Mouse (Mus musculus) kidney, postnatal 0 days (tissue): ENCODE data around the gene Cst3. TPM values are rescaled to one million over a fixed set of nuclear protein-coding genes. Genes with fewer than 3 reads are reported as not detected.

Experiments used
- ATAC-seq: fragments of 200-750 bp; cut with Nextera tagmentation; replicated peaks from 2 replicates; pipeline ENCODE4 v1.8.0; 2017; ENCODE audit warnings: low read depth, moderate number of reproducible peaks, moderate TSS enrichment, moderate library complexity; ENCODE audit not compliant: low FRiP score
- DNase-seq: peaks from one replicate; pipeline ENCODE4 v3.0.0-alpha.2; 2016; ENCODE audit warnings: low spot score
- H3K27ac ChIP-seq: fragments of 300-500 bp; sonication (generic); 2 replicates; pipeline ENCODE4 v1.5.1; 2014; ENCODE audit warnings: mild to moderate bottlenecking
- H3K27me3 ChIP-seq: fragments of 300-500 bp; sonication (generic); 2 replicates; pipeline ENCODE4 v1.6.1; 2014; ENCODE audit warnings: low read length, mixed read lengths; ENCODE audit not compliant: insufficient read depth
- H3K36me3 ChIP-seq: fragments of 300-500 bp; sonication (generic); 2 replicates; pipeline ENCODE4 v1.6.1; 2014; ENCODE audit warnings: low read length, mixed read lengths; ENCODE audit not compliant: insufficient read depth
- H3K4me1 ChIP-seq: fragments of 300-500 bp; sonication (generic); replicated peaks from 2 replicates; pipeline ENCODE4 v1.6.1; 2014; ENCODE audit warnings: antibody characterized with exemption, low read length, mixed read lengths; ENCODE audit not compliant: insufficient read depth
- H3K4me2 ChIP-seq: fragments of 300-500 bp; sonication (generic); 2 replicates; pipeline ENCODE4 v1.6.1; 2014; ENCODE audit warnings: mild to moderate bottlenecking, low read length, moderate library complexity, mixed read lengths
- H3K4me3 ChIP-seq: fragments of 300-500 bp; sonication (generic); replicated peaks from 2 replicates; pipeline ENCODE4 v1.5.1; 2014; ENCODE audit warnings: low read depth, low read length
- H3K9ac ChIP-seq: fragments of 300-500 bp; sonication (generic); 2 replicates; pipeline ENCODE4 v1.6.1; 2014; ENCODE audit warnings: low read depth, low read length
- H3K9me3 ChIP-seq: fragments of 300-500 bp; sonication (generic); replicated peaks from 2 replicates; pipeline ENCODE4 v1.6.1; 2016; ENCODE audit warnings: low read length, inconsistent platforms, mixed read lengths
- CTCF ChIP-seq: IDR thresholded peaks from 2 replicates; pipeline ENCODE4 v1.5.1; 2016; ENCODE audit warnings: antibody characterized with exemption, low read depth, mild to moderate bottlenecking, moderate library complexity
- WGBS: fragments of 180-500 bp; shearing (Covaris S2); extraction: QIAGEN DNeasy Blood & Tissue Kit; methylation state at CpG from one replicate; pipeline ENCODE4 v1.1.7; 2014; 5-methylcytosine and 5-hydroxymethylcytosine counted together
- polyA plus RNA-seq: library from polyadenylated mRNA; unstranded; fragments of >200 nt; fragmentation: Nextera tagmentation; extraction: Ambion mirVana; gene quantifications from 2 replicates; pipeline ENCODE4 v1.2.1, GENCODE M21; 2015

The Cst3 gene
- polyA plus RNA-seq, 1 experiment from 2014 or later = 617 TPM

GRCm38 (mm10) chr2:148874617-148875334 is 716 bp downstream of the Cst3 start:
- Histone ChIP-seq H3K4me3 (peak overlapping the region; percentile 70), H3K9me3 (no peaks in the 10 kb centered on the region), H3K9ac (peak overlapping the region; percentile 84), H3K27me3 (no peaks in the 10 kb centered on the region), H3K4me1 (peaks cover 22% of the 10 kb centered on the region; the same call in 1 of the 2 replicates), H3K4me2 (peak overlapping the region; percentile 86), H3K36me3 (peaks cover 3% of the 10 kb centered on the region; the same call in 1 of the 2 replicates), H3K27ac (peak overlapping the region; percentile 90)
- DNase-seq = peak; percentile 56
- ATAC-seq = peak; percentile 66
- WGBS = under 1% methylated on average over 34 of the region's 34 CpGs
- TF ChIP-seq CTCF = no peak

- no peak for TF ChIP-seq CTCF
- Histone ChIP-seq H3K4me3 (peak overlapping the region; percentile 70), H3K27me3 (no peaks in the 10 kb centered on the region), H3K9ac (peak overlapping the region; percentile 84), H3K27ac (peak overlapping the region; percentile 90; the same call in 1 of the 2 replicates), H3K4me1 (peaks cover 22% of the 10 kb centered on the region; the same call in 1 of the 2 replicates), H3K36me3 (peaks cover 3% of the 10 kb centered on the region; the same call in 1 of the 2 replicates), H3K9me3 (no peaks in the 10 kb centered on the region), H3K4me2 (peak overlapping the region; percentile 86)
- DNase-seq (no peak), ATAC-seq (no peak)
- WGBS = 31% methylated on average over 3 of the region's 3 CpGs
These were observed 1.3 kb downstream of the Cst3 start for GRCm38 (mm10) chr2:148874224-148874616.

GRCm38 (mm10) chr2:148872860-148873259 is 2.6 kb downstream of the Cst3 start:
- ATAC-seq (no peak), DNase-seq (peak; percentile 25)
- WGBS = 65% methylated on average over 4 of the region's 4 CpGs
- no peak overlapping the region for H3K9ac ChIP-seq
- peaks cover 3% of the 10 kb centered on the region; the same call in 1 of the 2 replicates for H3K36me3 ChIP-seq
- TF ChIP-seq CTCF = no peak
- no peaks in the 10 kb centered on the region for H3K27me3 ChIP-seq
- peaks cover 12% of the 10 kb centered on the region; the same call in 1 of the 2 replicates for H3K4me1 ChIP-seq
- peak overlapping the region; percentile 86 for H3K4me2 ChIP-seq
- H3K9me3 ChIP-seq = no peaks in the 10 kb centered on the region
- H3K27ac ChIP-seq = no peak overlapping the region
- no peak overlapping the region for H3K4me3 ChIP-seq

- DNase-seq = no peak
- WGBS = 93% methylated on average over 3 of the region's 3 CpGs
- no peak overlapping the region for H3K27ac ChIP-seq
- H3K9me3 ChIP-seq = no peaks in the 10 kb centered on the region
- H3K36me3 ChIP-seq = peaks cover 3% of the 10 kb centered on the region; the same call in 1 of the 2 replicates
- no peak overlapping the region for H3K4me3 ChIP-seq
- peaks cover 12% of the 10 kb centered on the region; the same call in 1 of the 2 replicates for H3K4me1 ChIP-seq
- ATAC-seq = no peak
- H3K27me3 ChIP-seq = no peaks in the 10 kb centered on the region
- no peak overlapping the region for H3K9ac ChIP-seq
- H3K4me2 ChIP-seq = no peak overlapping the region
- TF ChIP-seq CTCF = no peak
These were observed 5.0 kb downstream of the Cst3 start for GRCm38 (mm10) chr2:148870526-148870925.

GRCm38 (mm10) chr2:148868959-148869358 is 6.5 kb downstream of the Cst3 start:
- ATAC-seq = no peak
- no peak for DNase-seq
- no peaks in the 10 kb centered on the region for H3K27me3 ChIP-seq
- H3K9me3 ChIP-seq = no peaks in the 10 kb centered on the region
- 45% methylated on average over 1 of the region's 1 CpGs for WGBS
- peaks cover 3% of the 10 kb centered on the region; the same call in 1 of the 2 replicates for H3K36me3 ChIP-seq
- no peak overlapping the region for H3K4me3 ChIP-seq
- H3K4me1 ChIP-seq = peaks cover 9% of the 10 kb centered on the region; the same call in 1 of the 2 replicates
- no peak for TF ChIP-seq CTCF
- no peak overlapping the region for H3K27ac ChIP-seq
- no peak overlapping the region for H3K9ac ChIP-seq
- H3K4me2 ChIP-seq = no peak overlapping the region

- Histone ChIP-seq H3K27ac (no peak within 1 kb of the TSS), H3K27me3 (no peaks in the 10 kb centered on the region), H3K9ac (no peak within 1 kb of the TSS), H3K4me3 (no peak within 1 kb of the TSS), H3K4me1 (no peaks in the 10 kb centered on the region), H3K36me3 (no peaks in the 10 kb centered on the region), H3K9me3 (no peaks in the 10 kb centered on the region), H3K4me2 (no peak within 1 kb of the TSS)
- TF ChIP-seq CTCF = no peak
- ATAC-seq = no peak
- DNase-seq = no peak
- WGBS = 31% methylated on average over 2 of the region's 2 CpGs
These were observed 10.5 kb downstream of the Cst3 start, which contains the start of gene 9230104L09Rik for GRCm38 (mm10) chr2:148864966-148865365. 9230104L09Rik (minus strand) TSS chr2:148865038.
